Mouse (Mus musculus) intestine, embryonic 15.5 days (tissue): ENCODE data around the gene Ccdc115. TPM values are rescaled to one million over a fixed set of nuclear protein-coding genes. Genes with fewer than 3 reads are reported as not detected.

Source experiments
- ATAC-seq: fragments of 200-750 bp; cut with Nextera tagmentation; 2 replicates; pipeline ENCODE4 v1.8.0; 2017; ENCODE audit warnings: moderate TSS enrichment, moderate library complexity
- H3K27ac ChIP-seq: fragments of 300-500 bp; sonication (generic); 2 replicates; pipeline ENCODE4 v1.5.1; 2015; ENCODE audit warnings: mild to moderate bottlenecking, inconsistent platforms
- H3K27me3 ChIP-seq: fragments of 300-500 bp; sonication (generic); replicated peaks from 2 replicates; pipeline ENCODE4 v1.6.1; 2015; ENCODE audit warnings: inconsistent platforms
- H3K36me3 ChIP-seq: fragments of 300-500 bp; sonication (generic); 2 replicates; pipeline ENCODE4 v1.6.1; 2015; ENCODE audit warnings: inconsistent platforms
- H3K4me1 ChIP-seq: fragments of 300-500 bp; sonication (generic); replicated peaks from 2 replicates; pipeline ENCODE4 v1.6.1; 2015; ENCODE audit warnings: inconsistent platforms
- H3K4me2 ChIP-seq: fragments of 300-500 bp; sonication (generic); replicated peaks from 2 replicates; pipeline ENCODE4 v1.6.1; 2015; ENCODE audit warnings: mild to moderate bottlenecking, inconsistent platforms
- H3K4me3 ChIP-seq: fragments of 300-500 bp; sonication (generic); replicated peaks from 2 replicates; pipeline ENCODE4 v1.5.1; 2015; ENCODE audit warnings: inconsistent platforms
- H3K9ac ChIP-seq: fragments of 300-500 bp; sonication (generic); 2 replicates; pipeline ENCODE4 v1.6.1; 2015; ENCODE audit warnings: inconsistent platforms
- H3K9me3 ChIP-seq: fragments of 300-500 bp; sonication (generic); 2 replicates; pipeline ENCODE4 v1.6.1; 2016; ENCODE audit warnings: inconsistent platforms
- WGBS: fragments of 180-500 bp; shearing (Covaris S2); methylation state at CpG from one replicate; pipeline ENCODE4 v1.1.7; 2015; 5-methylcytosine and 5-hydroxymethylcytosine counted together
- polyA plus RNA-seq: library from polyadenylated mRNA; unstranded; fragments of >200 nt; fragmentation: Nextera tagmentation; extraction: Ambion mirVana; gene quantifications from 2 replicates; pipeline ENCODE4 v1.2.1, GENCODE M21; 2015

Gene Ccdc115
- polyA plus RNA-seq, 1 experiment from 2014 or later = 60.9 TPM

DNA sequence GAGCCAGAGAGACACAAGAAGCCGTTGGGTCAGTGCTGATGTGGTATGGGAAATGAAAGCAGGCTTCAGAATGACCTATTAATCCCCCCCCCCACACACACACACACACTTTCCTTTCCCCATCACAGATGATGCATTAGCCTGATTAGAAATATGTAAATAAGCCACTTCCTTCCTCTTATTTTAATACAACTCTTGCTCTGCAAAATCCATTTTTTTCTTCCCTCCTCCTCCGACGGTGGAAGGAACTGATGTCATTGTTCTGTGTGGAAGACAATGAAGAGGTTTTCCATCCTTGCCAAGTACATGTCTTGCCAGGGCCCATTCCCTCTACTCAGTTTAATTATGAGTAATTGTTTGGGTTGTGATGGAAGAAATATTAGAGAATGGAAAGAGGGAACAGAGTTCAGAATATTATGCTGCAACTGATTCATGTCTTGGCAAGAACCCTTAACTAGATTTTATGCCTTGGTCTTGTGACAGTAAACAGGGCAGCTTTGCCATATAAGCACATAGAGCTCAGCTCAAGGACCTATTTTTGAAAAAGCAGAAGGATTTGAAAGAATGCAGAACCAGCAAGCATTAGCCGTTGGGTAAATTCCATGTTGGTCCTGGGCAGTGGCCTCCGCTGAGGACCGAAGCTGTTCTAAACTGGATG is 50.1 kb downstream of the Ccdc115 start:
- Histone ChIP-seq H3K9me3 (no peaks in the 10 kb centered on the region), H3K27ac (peak overlapping the region; percentile 72), H3K9ac (no peak overlapping the region), H3K4me3 (no peak overlapping the region), H3K4me1 (peaks cover 4% of the 10 kb centered on the region; the same call in 1 of the 2 replicates), H3K4me2 (no peak overlapping the region), H3K36me3 (no peaks in the 10 kb centered on the region), H3K27me3 (no peaks in the 10 kb centered on the region)
- peak; percentile 71 for ATAC-seq
- 50% methylated on average over 6 of the region's 6 CpGs for WGBS

DNA sequence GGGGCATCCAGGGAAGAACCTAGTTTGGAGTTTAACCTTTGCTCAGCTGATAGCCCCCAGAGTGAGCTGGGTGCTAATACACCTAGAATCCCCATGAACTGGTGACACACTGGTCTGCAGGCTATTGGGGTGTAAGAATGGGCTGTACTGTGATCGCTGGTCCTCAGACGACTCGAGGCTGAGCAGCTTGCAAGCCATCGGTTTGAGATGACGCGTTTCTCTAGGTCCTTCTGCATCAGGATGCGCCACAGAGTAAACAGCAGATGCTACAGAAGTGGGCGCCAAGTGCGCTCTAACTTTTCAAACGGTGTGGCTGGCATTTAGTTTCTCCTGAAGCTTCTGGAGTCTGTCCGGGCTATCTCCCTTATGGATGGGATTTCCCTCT is 50.6 kb downstream of the Ccdc115 start:
- Histone ChIP-seq H3K27me3 (no peaks in the 10 kb centered on the region), H3K27ac (peak overlapping the region; percentile 59), H3K36me3 (no peaks in the 10 kb centered on the region), H3K9ac (no peak overlapping the region), H3K4me3 (no peak overlapping the region), H3K4me1 (peaks cover 4% of the 10 kb centered on the region; the same call in 1 of the 2 replicates), H3K9me3 (no peaks in the 10 kb centered on the region), H3K4me2 (no peak overlapping the region)
- 80% methylated on average over 11 of the region's 11 CpGs for WGBS
- ATAC-seq = peak; percentile 34; the same call in 1 of the 2 replicates

DNA sequence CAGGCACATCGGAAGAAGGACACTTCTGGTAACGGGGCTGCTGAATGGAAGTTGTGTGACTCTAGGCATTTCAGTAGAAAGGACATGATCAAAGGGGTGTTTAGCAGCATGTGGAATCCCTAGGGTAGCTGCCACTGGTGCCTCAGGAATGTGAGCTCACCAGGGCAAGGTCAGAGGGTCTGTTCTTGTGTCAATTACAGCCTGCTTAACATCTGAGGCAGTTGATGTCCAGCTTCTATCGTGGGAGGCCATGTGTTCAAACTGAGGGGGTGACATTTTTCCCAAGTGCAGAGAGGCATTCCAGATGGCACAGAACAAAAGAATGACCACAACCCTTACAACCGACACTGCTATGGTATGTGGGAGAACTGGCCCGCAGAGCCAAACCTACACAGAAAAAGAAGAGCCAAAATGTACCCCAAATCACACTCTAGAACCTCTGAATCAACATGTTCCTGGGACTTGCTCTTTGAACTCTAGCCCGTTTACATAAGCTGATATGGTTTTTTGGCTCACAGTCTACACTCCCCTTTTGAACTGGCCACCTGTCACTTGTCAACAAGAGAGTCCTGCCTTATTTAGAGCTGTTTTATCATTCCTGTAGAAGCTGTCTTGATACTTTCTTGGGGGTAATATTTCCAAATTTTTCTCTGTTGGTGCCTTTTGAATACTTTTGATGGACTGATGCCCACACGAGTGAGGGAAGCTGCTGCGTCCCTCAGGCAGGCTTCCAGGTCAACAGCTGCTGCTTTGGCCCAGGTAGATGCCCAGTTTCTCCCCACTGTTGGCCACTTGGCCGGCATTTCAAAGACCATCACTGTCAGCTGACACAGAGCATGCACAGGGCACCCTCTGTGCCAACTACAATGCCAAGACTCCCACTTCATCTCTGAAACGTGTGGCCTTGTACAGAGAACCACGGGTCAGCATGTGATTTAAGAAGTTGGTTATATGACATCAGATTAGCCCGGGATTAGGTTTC is 51.8 kb downstream of the Ccdc115 start:
- H3K4me3 ChIP-seq = no peak overlapping the region
- no peaks in the 10 kb centered on the region for H3K9me3 ChIP-seq
- ATAC-seq = no peak
- H3K27me3 ChIP-seq = no peaks in the 10 kb centered on the region
- H3K36me3 ChIP-seq = no peaks in the 10 kb centered on the region
- H3K27ac ChIP-seq = no peak overlapping the region
- 76% methylated on average over 12 of the region's 12 CpGs for WGBS
- peaks cover 4% of the 10 kb centered on the region; the same call in 1 of the 2 replicates for H3K4me1 ChIP-seq
- H3K9ac ChIP-seq = no peak overlapping the region
- H3K4me2 ChIP-seq = no peak overlapping the region

Other genes with a start within 250 kb of the Ccdc115 start
- 109 and 113 TPM in 2 replicates for gene Imp4, start 179 bp upstream of the Ccdc115 start, polyA plus RNA-seq
- gene Ptpn18, start 20.1 kb upstream of the Ccdc115 start, polyA plus RNA-seq = 22.9 and 28.5 TPM in 2 replicates
- not detected in 2 replicates for gene Prss39, start 58.7 kb upstream of the Ccdc115 start, polyA plus RNA-seq
- not detected in 2 replicates for gene Cfc1, start 96.0 kb upstream of the Ccdc115 start, polyA plus RNA-seq
- gene Prss40, start 121.3 kb upstream of the Ccdc115 start, polyA plus RNA-seq = not detected in 2 replicates
- 0.68 and 0.92 TPM in 2 replicates for gene Amer3, start 140.0 kb upstream of the Ccdc115 start, polyA plus RNA-seq